Mouse (Mus musculus) B cell, adult 2 months (primary cell): ENCODE data around the gene Sept6.
A peak's percentile ranks its signal among the peaks of the same experiment; 100 is the strongest.

Experiments
- DNase-seq, 2 experiments: peaks; one replicate each; pipeline ENCODE4 v3.0.0; 2022

Sept6 gene

GRCm38 (mm10) chrX:36863766-36864608 lies 127.6 kb downstream of the Sept6 start:
- DNase-seq: peak; percentile 78 to 79
